Mouse (Mus musculus) embryonic facial prominence, embryonic 15.5 days (tissue): ENCODE data around the gene Rpl39l. TPM values are rescaled to one million over a fixed set of nuclear protein-coding genes. Genes with fewer than 3 reads are reported as not detected.
"Not testable (repeated sequence)": the region's sequence is repeated elsewhere in the genome, so short reads cannot be mapped to it uniquely, and the experiment has no call there.

ENCODE experiments used
- ATAC-seq: fragments of 200-750 bp; cut with Nextera tagmentation; 2 replicates; pipeline ENCODE4 v1.8.0; 2017; ENCODE audit warnings: low read depth, moderate TSS enrichment; ENCODE audit not compliant: insufficient number of reproducible peaks, low FRiP score, low TSS enrichment
- H3K27ac ChIP-seq: fragments of 300-500 bp; sonication (generic); replicated peaks from 2 replicates; pipeline ENCODE4 v1.5.1; 2015; ENCODE audit warnings: mild to moderate bottlenecking, inconsistent platforms
- H3K27me3 ChIP-seq: fragments of 300-500 bp; sonication (generic); 2 replicates; pipeline ENCODE4 v1.6.1; 2015; ENCODE audit warnings: inconsistent platforms
- H3K36me3 ChIP-seq: fragments of 300-500 bp; sonication (generic); 2 replicates; pipeline ENCODE4 v1.6.1; 2015; ENCODE audit warnings: mild to moderate bottlenecking, inconsistent platforms
- H3K4me1 ChIP-seq: fragments of 300-500 bp; sonication (generic); 2 replicates; pipeline ENCODE4 v1.6.1; 2015; ENCODE audit warnings: inconsistent platforms
- H3K4me2 ChIP-seq: fragments of 300-500 bp; sonication (generic); replicated peaks from 2 replicates; pipeline ENCODE4 v1.6.1; 2015; ENCODE audit warnings: mild to moderate bottlenecking, inconsistent platforms
- H3K4me3 ChIP-seq: fragments of 300-500 bp; sonication (generic); replicated peaks from 2 replicates; pipeline ENCODE4 v1.5.1; 2015; ENCODE audit warnings: mild to moderate bottlenecking, inconsistent platforms
- H3K9ac ChIP-seq: fragments of 300-500 bp; sonication (generic); 2 replicates; pipeline ENCODE4 v1.6.1; 2015; ENCODE audit warnings: inconsistent platforms
- H3K9me3 ChIP-seq: fragments of 300-500 bp; sonication (generic); replicated peaks from 2 replicates; pipeline ENCODE4 v1.6.1; 2016; ENCODE audit warnings: inconsistent platforms
- WGBS: fragments of 180-500 bp; shearing (Covaris S2); methylation state at CpG from one replicate; pipeline ENCODE4 v1.1.7; 2015; 5-methylcytosine and 5-hydroxymethylcytosine counted together
- polyA plus RNA-seq: library from polyadenylated mRNA; unstranded; fragments of >200 nt; fragmentation: Nextera tagmentation; extraction: Ambion mirVana; gene quantifications from 2 replicates; pipeline ENCODE4 v1.2.1, GENCODE M21; 2015

Rpl39l gene
- 7.7 and 9.9 TPM in 2 replicates for polyA plus RNA-seq

- H3K4me1 ChIP-seq, result no peaks in the 10 kb centered on the region
- H3K9ac ChIP-seq, result no peak within 1 kb of the TSS
- no peak within 1 kb of the TSS for H3K4me3 ChIP-seq
- 65% methylated on average over 22 of the region's 22 CpGs for WGBS
- no peaks in the 10 kb centered on the region for H3K27me3 ChIP-seq
- no peak for ATAC-seq
- no peak within 1 kb of the TSS for H3K27ac ChIP-seq
- H3K36me3 ChIP-seq, result no peaks in the 10 kb centered on the region
- no peak within 1 kb of the TSS for H3K4me2 ChIP-seq
- no peaks in the 10 kb centered on the region for H3K9me3 ChIP-seq
Measured at GRCm38 (mm10) chr16:10170005-10170404, at the start of gene Rpl39l. TSS of gene Rpl39l (plus strand) at chr16:10170226.

- no peak overlapping the region for H3K9ac ChIP-seq
- H3K27ac ChIP-seq, result no peak overlapping the region
- no peaks in the 10 kb centered on the region for H3K4me1 ChIP-seq
- H3K4me2 ChIP-seq, result no peak overlapping the region
- no peaks in the 10 kb centered on the region for H3K36me3 ChIP-seq
- H3K4me3 ChIP-seq, result no peak overlapping the region
- no peaks in the 10 kb centered on the region for H3K27me3 ChIP-seq
- WGBS, result 88% methylated on average over 1 of the region's 1 CpGs
- ATAC-seq, result no peak
- no peaks in the 10 kb centered on the region for H3K9me3 ChIP-seq
Measured at GRCm38 (mm10) chr16:10127586-10127985, 42.4 kb upstream of the Rpl39l start.

GRCm38 (mm10) chr16:10129052-10129911, 40.7 kb upstream of the Rpl39l start:
- Histone ChIP-seq H3K4me1 (no peaks in the 10 kb centered on the region), H3K27ac (no peak overlapping the region), H3K9ac (no peak overlapping the region), H3K4me3 (no peak overlapping the region), H3K9me3 (no peaks in the 10 kb centered on the region), H3K36me3 (no peaks in the 10 kb centered on the region), H3K4me2 (no peak overlapping the region), H3K27me3 (no peaks in the 10 kb centered on the region)
- no peak for ATAC-seq
- WGBS, result 75% methylated on average over 2 of the region's 2 CpGs

GRCm38 (mm10) chr16:10143166-10143565, 26.9 kb upstream of the Rpl39l start:
- 67% methylated on average over 2 of the region's 2 CpGs for WGBS
- no peak for ATAC-seq

GRCm38 (mm10) chr16:10147401-10147800, 22.6 kb upstream of the Rpl39l start:
- H3K9me3 ChIP-seq, result no peaks in the 10 kb centered on the region
- H3K4me1 ChIP-seq, result no peaks in the 10 kb centered on the region
- H3K9ac ChIP-seq, result no peak overlapping the region
- no peak overlapping the region for H3K4me3 ChIP-seq
- no peaks in the 10 kb centered on the region for H3K27me3 ChIP-seq
- ATAC-seq, result no peak
- no peak overlapping the region for H3K4me2 ChIP-seq
- WGBS, result 91% methylated on average over 5 of the region's 5 CpGs
- H3K27ac ChIP-seq, result no peak overlapping the region
- H3K36me3 ChIP-seq, result no peaks in the 10 kb centered on the region

More at GRCm38 (mm10) chr16:10143166-10143565, 26.9 kb upstream of the Rpl39l start:
- Histone ChIP-seq H3K27ac (no peak overlapping the region), H3K9ac (no peak overlapping the region), H3K36me3 (no peaks in the 10 kb centered on the region), H3K4me1 (no peaks in the 10 kb centered on the region), H3K9me3 (no peaks in the 10 kb centered on the region), H3K27me3 (no peaks in the 10 kb centered on the region), H3K4me3 (no peak overlapping the region), H3K4me2 (no peak overlapping the region)

- ATAC-seq, result no peak
- H3K27ac ChIP-seq, result no peak overlapping the region
- H3K9me3 ChIP-seq, result no peaks in the 10 kb centered on the region
- no peak overlapping the region for H3K9ac ChIP-seq
- 50% methylated on average over 8 of the region's 8 CpGs for WGBS
- H3K4me1 ChIP-seq, result no peaks in the 10 kb centered on the region
- no peaks in the 10 kb centered on the region for H3K27me3 ChIP-seq
- no peak overlapping the region for H3K4me2 ChIP-seq
- H3K4me3 ChIP-seq, result no peak overlapping the region
- no peaks in the 10 kb centered on the region for H3K36me3 ChIP-seq
Measured at GRCm38 (mm10) chr16:10169123-10169905, 712 bp upstream of the Rpl39l start.

- H3K4me2 ChIP-seq, result no peak overlapping the region
- no peaks in the 10 kb centered on the region for H3K9me3 ChIP-seq
- H3K4me1 ChIP-seq, result no peaks in the 10 kb centered on the region
- no peak overlapping the region for H3K9ac ChIP-seq
- ATAC-seq, result no peak
- WGBS, result 83% methylated on average over 4 of the region's 4 CpGs
- H3K27ac ChIP-seq, result no peak overlapping the region
- no peak overlapping the region for H3K4me3 ChIP-seq
- no peaks in the 10 kb centered on the region for H3K27me3 ChIP-seq
- no peaks in the 10 kb centered on the region for H3K36me3 ChIP-seq
Measured at GRCm38 (mm10) chr16:10171276-10171675, 1.2 kb downstream of the Rpl39l start.

- 82% methylated on average over 3 of the region's 3 CpGs for WGBS
- Histone ChIP-seq H3K4me1 (no peaks in the 10 kb centered on the region), H3K9me3 (no peaks in the 10 kb centered on the region), H3K9ac (no peak overlapping the region), H3K4me2 (no peak overlapping the region), H3K27me3 (no peaks in the 10 kb centered on the region), H3K4me3 (no peak overlapping the region), H3K27ac (no peak overlapping the region), H3K36me3 (no peaks in the 10 kb centered on the region)
- no peak for ATAC-seq
Measured at GRCm38 (mm10) chr16:10172179-10172820, 2.3 kb downstream of the Rpl39l start.

GRCm38 (mm10) chr16:10187461-10187860, 17.4 kb downstream of the Rpl39l start:
- H3K4me3 ChIP-seq, H3K4me2 ChIP-seq, H3K4me1 ChIP-seq, H3K27ac ChIP-seq, ATAC-seq, H3K9ac ChIP-seq, H3K36me3 ChIP-seq, H3K27me3 ChIP-seq: not testable (repeated sequence)
- WGBS, result 96% methylated on average over 10 of the region's 10 CpGs
- H3K9me3 ChIP-seq, result peaks cover 34% of the 10 kb centered on the region

GRCm38 (mm10) chr16:10192679-10193506, 22.9 kb downstream of the Rpl39l start, which contains the start of gene Atf7ip2:
TSS of gene Atf7ip2 (plus strand) at chr16:10192712.
- peak within 1 kb of the TSS; percentile 99 for H3K4me2 ChIP-seq
- H3K4me3 ChIP-seq, result peak within 1 kb of the TSS; percentile 59
- ATAC-seq, result peak; percentile 92
- H3K27ac ChIP-seq, result no peak within 1 kb of the TSS
- 0 out of 2 replicates have a peak, but pooled peaks cover 5% of the 10 kb centered on the region for H3K27me3 ChIP-seq
- peak within 1 kb of the TSS; percentile 37; the same call in 1 of the 2 replicates for H3K9ac ChIP-seq
- peaks cover 10% of the 10 kb centered on the region for H3K4me1 ChIP-seq
- no peaks in the 10 kb centered on the region; the same call in 1 of the 2 replicates for H3K9me3 ChIP-seq
- under 1% methylated on average over 63 of the region's 63 CpGs for WGBS
- no peaks in the 10 kb centered on the region for H3K36me3 ChIP-seq
